Mouse (Mus musculus) cerebellum, postnatal 4 days (tissue): ENCODE measurements at regions not wholly inside any gene's neighbourhood (a gene's known extent, or its start where the extent isn't known, plus 50 kb on each side); places are given as distances from the start of the nearest gene placed in this dataset.

Experiments used
- DNase-seq, 2 experiments: peaks; one replicate each; pipeline ENCODE4 v3.0.0; 2022; ENCODE audit warnings: low spot score in 2 of 2, mixed read lengths in 1 of 2

- DNase-seq = no peak
These were observed 129.6 kb downstream of the Trim33 start for GRCm38 (mm10) chr3:103408724-103409123.

GRCm38 (mm10) chr3:103412247-103412646 lies 133.2 kb downstream of the Trim33 start:
- no peak for DNase-seq

GRCm38 (mm10) chr3:103415051-103415695 lies 136.1 kb downstream of the Trim33 start:
- DNase-seq = no peak

GRCm38 (mm10) chr3:103416296-103416695 lies 137.2 kb downstream of the Trim33 start:
- no peak for DNase-seq

- DNase-seq = no peak
These were observed 138.7 kb downstream of the Trim33 start for GRCm38 (mm10) chr3:103417781-103418180.

GRCm38 (mm10) chr3:103419761-103420620 lies 140.9 kb downstream of the Trim33 start:
- DNase-seq = no peak

GRCm38 (mm10) chr3:103420621-103421274 lies 141.7 kb downstream of the Trim33 start:
- no peak for DNase-seq

GRCm38 (mm10) chr3:103421275-103421621 lies 142.2 kb downstream of the Trim33 start:
- DNase-seq = no peak

GRCm38 (mm10) chr3:103422806-103423205 lies 143.7 kb downstream of the Trim33 start:
- no peak for DNase-seq

- DNase-seq = no peak
These were observed 144.2 kb downstream of the Trim33 start for GRCm38 (mm10) chr3:103423290-103423689.

- no peak for DNase-seq
These were observed 146.8 kb downstream of the Trim33 start for GRCm38 (mm10) chr3:103425812-103426430.

GRCm38 (mm10) chr3:103429227-103429788 lies 145.7 kb upstream of the Syt6 start:
- no peak for DNase-seq

- no peak for DNase-seq
These were observed 144.9 kb upstream of the Syt6 start for GRCm38 (mm10) chr3:103430131-103430530.

GRCm38 (mm10) chr3:103432254-103432653 lies 142.8 kb upstream of the Syt6 start:
- DNase-seq = no peak

GRCm38 (mm10) chr3:103436902-103437603 lies 138.0 kb upstream of the Syt6 start:
- no peak for DNase-seq

GRCm38 (mm10) chr3:103438791-103439354 lies 136.2 kb upstream of the Syt6 start:
- peak in 1 of 2 experiments; percentile 52 for DNase-seq

- DNase-seq = no peak
These were observed 131.8 kb upstream of the Syt6 start for GRCm38 (mm10) chr3:103443247-103443646.

- DNase-seq = no peak
These were observed 129.2 kb upstream of the Syt6 start for GRCm38 (mm10) chr3:103445852-103446251.

- DNase-seq = no peak
These were observed 125.2 kb upstream of the Syt6 start for GRCm38 (mm10) chr3:103449851-103450250.

GRCm38 (mm10) chr3:103451971-103452370 lies 123.1 kb upstream of the Syt6 start:
- DNase-seq = no peak

- DNase-seq = no peak
These were observed 111.3 kb upstream of the Syt6 start for GRCm38 (mm10) chr3:103463760-103464159.
